Mouse (Mus musculus): Measurements from ENCODE around the gene Rhox3g. TPM values are rescaled to one million over a fixed set of nuclear protein-coding genes. Genes with fewer than 3 reads are reported as not detected.
"Not testable (repeated sequence)": the region's sequence is repeated elsewhere in the genome, so short reads cannot be mapped to it uniquely, and the experiment has no call there.

Gene Rhox3g
- total RNA-seq (2015; ENCODE audit: low replicate concordance) (not detected in 2 replicates), total RNA-seq (2017; ENCODE audit: low replicate concordance) (not detected in 2 replicates)

- not testable (repeated sequence) for ATAC-seq (replicated peaks; ENCODE audit: low FRiP score, poor library complexity, severe bottlenecking)
Observed at GRCm38 (mm10) chrX:37628512-37628911, at the start of gene Rhox3g. Rhox3g (minus strand) TSS chrX:37628612.

- ATAC-seq (replicated peaks; ENCODE audit: low FRiP score, poor library complexity, severe bottlenecking): not testable (repeated sequence)
Observed at GRCm38 (mm10) chrX:37673177-37673576, 44.8 kb upstream of the Rhox3g start, which contains the start of gene Rhox2h. Rhox2h (minus strand) TSS chrX:37673277.

GRCm38 (mm10) chrX:37668664-37669063, 40.3 kb upstream of the Rhox3g start, which contains the start of gene Rhox3h:
Rhox3h (minus strand) TSS chrX:37668764.
- ATAC-seq (replicated peaks; ENCODE audit: low FRiP score, poor library complexity, severe bottlenecking): not testable (repeated sequence)

- not testable (repeated sequence) for ATAC-seq (replicated peaks; ENCODE audit: low FRiP score, poor library complexity, severe bottlenecking)
Observed at GRCm38 (mm10) chrX:37651227-37651626, 22.8 kb upstream of the Rhox3g start, which contains the start of gene Rhox4g. Rhox4g (minus strand) TSS chrX:37651327.

- not testable (repeated sequence) for ATAC-seq (replicated peaks; ENCODE audit: low FRiP score, poor library complexity, severe bottlenecking)
Observed at GRCm38 (mm10) chrX:37643370-37643769, 15.0 kb upstream of the Rhox3g start, which contains the start of gene Rhox2g. Rhox2g (minus strand) TSS chrX:37643470.

GRCm38 (mm10) chrX:37607604-37608003, 20.8 kb downstream of the Rhox3g start, which contains the start of gene Rhox4f:
Rhox4f (minus strand) TSS chrX:37607704.
- not testable (repeated sequence) for ATAC-seq (replicated peaks; ENCODE audit: low FRiP score, poor library complexity, severe bottlenecking)

GRCm38 (mm10) chrX:37580692-37581091, 47.7 kb downstream of the Rhox3g start, which contains the start of gene Rhox3f:
Rhox3f (plus strand) TSS chrX:37580992.
- not testable (repeated sequence) for ATAC-seq (replicated peaks; ENCODE audit: low FRiP score, poor library complexity, severe bottlenecking)

Other genes with a start within 250 kb of the Rhox3g start
- gene Rhox3a2, start 248.6 kb downstream of the Rhox3g start, total RNA-seq (2015; ENCODE audit: low replicate concordance): not detected in 2 replicates
- not detected in 2 replicates for gene Rhox3a2, start 248.6 kb downstream of the Rhox3g start, total RNA-seq (2017; ENCODE audit: low replicate concordance)
- gene Rhox4a2, start 237.8 kb downstream of the Rhox3g start, total RNA-seq (2015; ENCODE audit: low replicate concordance): not detected in 2 replicates
- gene Rhox4a2, start 237.8 kb downstream of the Rhox3g start, total RNA-seq (2017; ENCODE audit: low replicate concordance): not detected in 2 replicates
- not detected in 2 replicates for gene Rhox2b, start 216.5 kb downstream of the Rhox3g start, total RNA-seq (2015; ENCODE audit: low replicate concordance)
- not detected in 2 replicates for gene Rhox2b, start 216.5 kb downstream of the Rhox3g start, total RNA-seq (2017; ENCODE audit: low replicate concordance)
- not detected in 2 replicates for gene Rhox4b, start 196.1 kb downstream of the Rhox3g start, total RNA-seq (2015; ENCODE audit: low replicate concordance)
- not detected in 2 replicates for gene Rhox4b, start 196.1 kb downstream of the Rhox3g start, total RNA-seq (2017; ENCODE audit: low replicate concordance)
- not detected in 2 replicates for gene Rhox2c, start 174.9 kb downstream of the Rhox3g start, total RNA-seq (2015; ENCODE audit: low replicate concordance)
- not detected in 2 replicates for gene Rhox2c, start 174.9 kb downstream of the Rhox3g start, total RNA-seq (2017; ENCODE audit: low replicate concordance)
- gene Rhox3c, start 170.0 kb downstream of the Rhox3g start, total RNA-seq (2015; ENCODE audit: low replicate concordance): not detected in 2 replicates
- not detected in 2 replicates for gene Rhox3c, start 170.0 kb downstream of the Rhox3g start, total RNA-seq (2017; ENCODE audit: low replicate concordance)
- gene Rhox4c, start 148.3 kb downstream of the Rhox3g start, total RNA-seq (2015; ENCODE audit: low replicate concordance): not detected in 2 replicates
- gene Rhox4c, start 148.3 kb downstream of the Rhox3g start, total RNA-seq (2017; ENCODE audit: low replicate concordance): not detected in 2 replicates
- not detected in 2 replicates for gene Rhox2d, start 135.2 kb downstream of the Rhox3g start, total RNA-seq (2015; ENCODE audit: low replicate concordance)
- not detected in 2 replicates for gene Rhox2d, start 135.2 kb downstream of the Rhox3g start, total RNA-seq (2017; ENCODE audit: low replicate concordance)
- not detected in 2 replicates for gene Rhox4d, start 114.3 kb downstream of the Rhox3g start, total RNA-seq (2015; ENCODE audit: low replicate concordance)
- gene Rhox4d, start 114.3 kb downstream of the Rhox3g start, total RNA-seq (2017; ENCODE audit: low replicate concordance): not detected in 2 replicates
- not detected in 2 replicates for gene Rhox2e, start 98.2 kb downstream of the Rhox3g start, total RNA-seq (2015; ENCODE audit: low replicate concordance)
- gene Rhox2e, start 98.2 kb downstream of the Rhox3g start, total RNA-seq (2017; ENCODE audit: low replicate concordance): not detected in 2 replicates
- not detected in 2 replicates for gene Rhox3e, start 86.6 kb downstream of the Rhox3g start, total RNA-seq (2015; ENCODE audit: low replicate concordance)
- not detected in 2 replicates for gene Rhox3e, start 86.6 kb downstream of the Rhox3g start, total RNA-seq (2017; ENCODE audit: low replicate concordance)
- not detected in 2 replicates for gene Rhox4e, start 71.2 kb downstream of the Rhox3g start, total RNA-seq (2015; ENCODE audit: low replicate concordance)
- not detected in 2 replicates for gene Rhox4e, start 71.2 kb downstream of the Rhox3g start, total RNA-seq (2017; ENCODE audit: low replicate concordance)
- not detected in 2 replicates for gene Rhox2f, start 57.2 kb downstream of the Rhox3g start, total RNA-seq (2015; ENCODE audit: low replicate concordance)
- gene Rhox2f, start 57.2 kb downstream of the Rhox3g start, total RNA-seq (2017; ENCODE audit: low replicate concordance): not detected in 2 replicates
- gene Rhox3f, start 47.6 kb downstream of the Rhox3g start, total RNA-seq (2015; ENCODE audit: low replicate concordance): not detected in 2 replicates
- not detected in 2 replicates for gene Rhox3f, start 47.6 kb downstream of the Rhox3g start, total RNA-seq (2017; ENCODE audit: low replicate concordance)
- not detected in 2 replicates for gene Rhox4f, start 20.9 kb downstream of the Rhox3g start, total RNA-seq (2015; ENCODE audit: low replicate concordance)
- not detected in 2 replicates for gene Rhox4f, start 20.9 kb downstream of the Rhox3g start, total RNA-seq (2017; ENCODE audit: low replicate concordance)
- not detected in 2 replicates for gene Rhox2g, start 14.9 kb upstream of the Rhox3g start, total RNA-seq (2015; ENCODE audit: low replicate concordance)
- gene Rhox2g, start 14.9 kb upstream of the Rhox3g start, total RNA-seq (2017; ENCODE audit: low replicate concordance): not detected in 2 replicates
- gene Rhox4g, start 22.7 kb upstream of the Rhox3g start, total RNA-seq (2015; ENCODE audit: low replicate concordance): not detected in 2 replicates
- gene Rhox4g, start 22.7 kb upstream of the Rhox3g start, total RNA-seq (2017; ENCODE audit: low replicate concordance): not detected in 2 replicates
- gene Rhox3h, start 40.2 kb upstream of the Rhox3g start, total RNA-seq (2015; ENCODE audit: low replicate concordance): not detected in 2 replicates
- not detected in 2 replicates for gene Rhox3h, start 40.2 kb upstream of the Rhox3g start, total RNA-seq (2017; ENCODE audit: low replicate concordance)
- gene Rhox2h, start 44.7 kb upstream of the Rhox3g start, total RNA-seq (2015; ENCODE audit: low replicate concordance): not detected in 2 replicates
- not detected in 2 replicates for gene Rhox2h, start 44.7 kb upstream of the Rhox3g start, total RNA-seq (2017; ENCODE audit: low replicate concordance)
- gene Rhox5, start 176.2 kb upstream of the Rhox3g start, total RNA-seq (2015; ENCODE audit: low replicate concordance): not detected in 2 replicates
- not detected in 2 replicates for gene Rhox5, start 176.2 kb upstream of the Rhox3g start, total RNA-seq (2017; ENCODE audit: low replicate concordance)
- not detected in 2 replicates for gene Rhox6, start 198.3 kb upstream of the Rhox3g start, total RNA-seq (2015; ENCODE audit: low replicate concordance)
- gene Rhox6, start 198.3 kb upstream of the Rhox3g start, total RNA-seq (2017; ENCODE audit: low replicate concordance): not detected in 2 replicates
- not detected in 2 replicates for gene Rhox7a, start 203.1 kb upstream of the Rhox3g start, total RNA-seq (2015; ENCODE audit: low replicate concordance)
- gene Rhox7a, start 203.1 kb upstream of the Rhox3g start, total RNA-seq (2017; ENCODE audit: low replicate concordance): not detected in 2 replicates